Mouse (Mus musculus): ENCODE measurements around the gene Sympk. TPM values are rescaled to one million over a fixed set of nuclear protein-coding genes. Genes with fewer than 3 reads are reported as not detected.
A peak's percentile ranks its signal among the peaks of the same experiment; 100 is the strongest.

Sympk gene
- polyA plus RNA-seq, 1 experiment = 113 TPM

DNA sequence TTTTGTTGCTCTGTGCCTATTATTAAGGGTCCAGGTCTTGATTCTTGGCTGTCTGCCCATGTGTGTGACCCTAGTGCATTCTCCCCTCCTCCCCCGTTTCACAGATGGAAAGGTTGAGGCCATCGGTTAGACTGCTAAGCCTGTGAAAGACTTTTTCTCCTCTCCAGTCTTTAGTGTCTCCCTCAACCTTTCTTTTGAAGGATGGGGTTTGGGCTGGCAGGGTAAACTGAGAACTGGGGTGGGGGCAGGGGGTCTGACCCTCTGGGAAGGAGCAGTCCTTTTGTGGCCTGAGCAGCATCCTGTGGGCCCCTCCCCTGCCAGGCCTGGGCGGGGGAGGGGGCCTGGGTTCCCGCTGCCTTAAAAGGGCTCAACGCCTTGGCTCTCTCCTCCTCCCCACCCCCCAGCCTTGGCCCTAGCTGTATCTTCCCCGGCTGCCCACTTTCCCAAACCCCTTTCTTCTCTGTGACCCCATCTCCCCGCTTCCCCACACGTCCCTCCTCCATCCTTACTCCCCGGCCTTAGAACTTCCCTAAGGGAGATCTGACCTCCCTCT is 60.8 kb downstream of the Sympk start:
- Histone ChIP-seq H3K4me1 (ENCODE audit: control insufficient read depth, insufficient read depth, low read length) (0 out of 2 replicates have a peak, but pooled peaks cover 2% of the 10 kb centered on the region), H3K27ac (ENCODE audit: insufficient read depth, low read length) (no peak overlapping the region), H3K4me3 (ENCODE audit: insufficient read depth, low read length) (no peak overlapping the region)
- TF ChIP-seq POLR2A (IDR thresholded peaks at IDR 0.05; ENCODE audit: extremely low read depth, insufficient read depth, low read length) = no peak
- TF ChIP-seq CTCF (IDR thresholded peaks at IDR 0.05; ENCODE audit: extremely low read depth, insufficient read depth, low read length) = no peak

DNA sequence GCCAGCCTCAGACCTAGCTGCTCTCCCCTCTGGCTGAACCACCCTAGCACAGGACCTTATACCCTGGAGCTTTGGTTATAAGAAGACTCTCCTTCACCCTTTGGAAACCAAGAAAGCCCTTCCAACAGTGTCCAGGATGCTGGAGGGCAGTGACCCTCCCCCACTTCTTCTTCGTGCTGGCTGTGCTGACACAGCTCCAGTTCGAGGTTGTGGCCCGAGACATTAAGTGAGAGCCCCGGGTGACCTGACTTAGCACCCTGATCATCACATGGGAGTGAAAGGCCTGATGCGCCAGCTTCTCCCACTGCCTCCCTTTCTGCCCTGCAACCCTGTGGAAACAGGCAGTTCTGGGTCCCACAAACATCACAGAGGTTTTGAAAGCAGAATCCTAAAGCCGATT is 61.3 kb downstream of the Sympk start:
- Histone ChIP-seq H3K27ac (ENCODE audit: insufficient read depth, low read length) (no peak overlapping the region), H3K4me1 (ENCODE audit: control insufficient read depth, insufficient read depth, low read length) (0 out of 2 replicates have a peak, but pooled peaks cover 2% of the 10 kb centered on the region), H3K4me3 (ENCODE audit: insufficient read depth, low read length) (no peak overlapping the region)
- TF ChIP-seq CTCF (IDR thresholded peaks at IDR 0.05; ENCODE audit: extremely low read depth, insufficient read depth, low read length) (no peak), POLR2A (IDR thresholded peaks at IDR 0.05; ENCODE audit: extremely low read depth, insufficient read depth, low read length) (no peak)

DNA sequence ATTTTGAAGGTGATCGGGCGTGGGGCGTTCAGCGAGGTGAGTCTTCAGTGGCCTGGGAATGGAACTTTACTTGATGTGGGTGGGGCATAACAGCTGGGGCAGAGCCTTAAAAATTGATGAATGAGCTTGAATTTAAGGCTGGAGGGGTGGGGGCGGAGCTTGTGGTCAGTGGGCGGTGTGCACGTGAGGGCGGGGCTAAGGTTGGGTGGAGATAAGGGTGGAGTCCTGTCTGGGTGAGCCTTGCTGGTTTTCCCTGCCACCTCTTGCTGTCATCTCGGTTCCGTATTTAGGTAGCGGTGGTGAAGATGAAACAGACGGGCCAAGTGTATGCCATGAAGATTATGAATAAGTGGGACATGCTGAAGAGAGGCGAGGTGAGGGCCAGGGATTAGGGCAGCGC is 61.9 kb downstream of the Sympk start:
- no peak overlapping the region for H3K4me3 ChIP-seq (ENCODE audit: insufficient read depth, low read length)
- H3K4me1 ChIP-seq (ENCODE audit: control insufficient read depth, insufficient read depth, low read length) = 0 out of 2 replicates have a peak, but pooled peaks cover 2% of the 10 kb centered on the region
- TF ChIP-seq POLR2A (IDR thresholded peaks at IDR 0.05; ENCODE audit: extremely low read depth, insufficient read depth, low read length) (no peak), CTCF (IDR thresholded peaks at IDR 0.05; ENCODE audit: extremely low read depth, insufficient read depth, low read length) (no peak)
- H3K27ac ChIP-seq (ENCODE audit: insufficient read depth, low read length) = no peak overlapping the region

DNA sequence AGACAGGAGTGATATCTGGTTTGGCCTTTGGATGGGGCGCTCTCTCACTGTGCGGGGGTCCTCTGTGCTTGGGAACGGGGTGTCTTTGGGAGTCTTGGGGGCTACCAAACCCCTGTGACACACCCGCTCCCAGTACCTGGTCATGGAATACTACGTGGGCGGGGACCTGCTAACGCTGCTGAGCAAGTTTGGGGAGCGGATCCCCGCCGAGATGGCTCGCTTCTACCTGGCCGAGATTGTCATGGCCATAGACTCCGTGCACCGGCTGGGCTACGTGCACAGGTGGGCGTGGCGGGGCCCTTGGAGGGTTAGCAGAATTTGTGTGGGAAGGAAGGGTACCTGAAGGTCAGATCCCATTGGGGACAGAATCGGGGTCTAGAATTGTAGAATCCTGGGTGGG is 62.6 kb downstream of the Sympk start:
- H3K4me3 ChIP-seq (ENCODE audit: insufficient read depth, low read length) = no peak overlapping the region
- no peak for TF ChIP-seq CTCF (IDR thresholded peaks at IDR 0.05; ENCODE audit: extremely low read depth, insufficient read depth, low read length)
- H3K27ac ChIP-seq (ENCODE audit: insufficient read depth, low read length) = no peak overlapping the region
- 0 out of 2 replicates have a peak, but pooled peaks cover 2% of the 10 kb centered on the region for H3K4me1 ChIP-seq (ENCODE audit: control insufficient read depth, insufficient read depth, low read length)

DNA sequence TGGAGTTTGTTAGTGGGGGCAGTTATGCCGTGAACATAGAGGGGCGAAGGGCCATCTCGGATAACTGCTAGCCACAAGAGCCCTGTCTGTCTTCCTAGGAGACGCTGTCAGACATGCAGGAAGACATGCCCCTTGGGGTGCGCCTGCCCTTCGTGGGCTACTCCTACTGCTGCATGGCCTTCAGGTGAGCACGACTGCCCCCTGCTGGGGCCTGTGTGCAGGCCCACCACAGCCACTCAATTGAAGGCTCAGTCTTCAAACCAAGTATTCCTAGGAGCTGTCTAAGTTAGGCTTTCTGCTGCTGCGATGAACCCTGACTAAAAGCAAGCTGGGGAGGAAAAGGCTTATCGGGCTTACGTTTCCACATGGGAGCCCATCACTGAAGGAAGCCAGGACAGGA is 64.6 kb downstream of the Sympk start:
- peak; percentile 54 for TF ChIP-seq CTCF (IDR thresholded peaks at IDR 0.05; ENCODE audit: extremely low read depth, insufficient read depth, low read length)
- TF ChIP-seq POLR2A (IDR thresholded peaks at IDR 0.05; ENCODE audit: extremely low read depth, insufficient read depth, low read length) = no peak
- no peaks in the 10 kb centered on the region for H3K4me1 ChIP-seq (ENCODE audit: control insufficient read depth, insufficient read depth, low read length)

DNA sequence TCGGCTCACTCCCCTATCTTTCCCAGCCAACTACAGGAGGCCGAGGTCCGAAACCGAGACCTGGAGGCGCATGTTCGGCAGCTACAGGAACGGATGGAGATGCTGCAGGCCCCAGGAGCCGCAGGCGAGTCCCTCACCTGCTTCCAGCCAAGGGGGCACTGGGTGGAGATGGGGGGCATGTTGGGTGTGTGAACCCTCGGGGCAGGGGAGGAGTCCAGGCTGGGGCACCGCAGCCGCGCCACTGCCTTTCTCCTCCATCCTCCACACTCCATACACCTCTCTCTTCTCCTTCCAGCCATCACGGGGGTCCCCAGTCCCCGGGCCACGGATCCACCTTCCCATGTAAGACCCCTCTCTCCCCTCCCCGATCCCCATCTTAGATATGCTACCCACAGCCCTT is 67.7 kb downstream of the Sympk start:
- Histone ChIP-seq H3K4me3 (ENCODE audit: insufficient read depth, low read length) (no peak overlapping the region), H3K4me1 (ENCODE audit: control insufficient read depth, insufficient read depth, low read length) (no peaks in the 10 kb centered on the region), H3K27ac (ENCODE audit: insufficient read depth, low read length) (no peak overlapping the region)
- TF ChIP-seq CTCF (IDR thresholded peaks at IDR 0.05; ENCODE audit: extremely low read depth, insufficient read depth, low read length) = no peak

More for the DNA sequence above, 64.6 kb downstream of the Sympk start:
- Histone ChIP-seq H3K4me3 (ENCODE audit: insufficient read depth, low read length) (no peak overlapping the region), H3K27ac (ENCODE audit: insufficient read depth, low read length) (no peak overlapping the region)

DNA sequence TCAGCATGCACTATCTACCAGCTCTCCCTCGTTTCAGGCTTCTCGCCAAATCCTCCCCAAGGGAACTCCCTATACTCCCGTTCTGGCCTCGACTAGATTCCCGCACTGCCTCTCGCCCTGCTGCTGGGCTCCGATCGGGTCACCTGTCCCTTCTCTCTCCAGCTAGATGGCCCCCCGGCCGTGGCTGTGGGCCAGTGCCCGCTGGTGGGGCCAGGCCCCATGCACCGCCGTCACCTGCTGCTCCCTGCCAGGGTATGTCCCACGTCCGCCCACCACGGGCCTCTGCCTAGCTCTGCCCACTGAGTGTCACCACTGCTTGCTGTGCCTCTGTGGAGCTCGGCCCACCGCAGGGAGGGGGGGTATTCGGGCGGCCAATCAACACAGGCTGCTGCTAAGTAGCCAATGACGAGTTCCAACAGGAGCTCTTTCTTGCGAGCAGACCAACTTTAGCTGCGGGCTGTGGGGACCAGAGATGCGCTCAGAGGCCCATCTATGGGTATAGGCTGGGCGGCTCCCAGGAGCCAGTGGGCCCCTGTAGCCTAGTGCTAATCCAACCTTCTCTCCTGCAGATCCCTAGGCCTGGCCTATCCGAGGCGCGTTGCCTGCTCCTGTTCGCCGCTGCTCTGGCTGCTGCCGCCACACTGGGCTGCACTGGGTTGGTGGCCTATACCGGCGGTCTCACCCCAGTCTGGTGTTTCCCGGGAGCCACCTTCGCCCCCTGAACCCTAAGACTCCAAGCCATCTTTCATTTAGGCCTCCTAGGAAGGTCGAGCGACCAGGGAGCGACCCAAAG is 68.4 kb downstream of the Sympk start:
- TF ChIP-seq POLR2A (IDR thresholded peaks at IDR 0.05; ENCODE audit: extremely low read depth, insufficient read depth, low read length) (no peak), CTCF (IDR thresholded peaks at IDR 0.05; ENCODE audit: extremely low read depth, insufficient read depth, low read length) (no peak)
- no peak overlapping the region for H3K27ac ChIP-seq (ENCODE audit: insufficient read depth, low read length)
- H3K4me1 ChIP-seq (ENCODE audit: control insufficient read depth, insufficient read depth, low read length) = no peaks in the 10 kb centered on the region
- no peak overlapping the region for H3K4me3 ChIP-seq (ENCODE audit: insufficient read depth, low read length)

DNA sequence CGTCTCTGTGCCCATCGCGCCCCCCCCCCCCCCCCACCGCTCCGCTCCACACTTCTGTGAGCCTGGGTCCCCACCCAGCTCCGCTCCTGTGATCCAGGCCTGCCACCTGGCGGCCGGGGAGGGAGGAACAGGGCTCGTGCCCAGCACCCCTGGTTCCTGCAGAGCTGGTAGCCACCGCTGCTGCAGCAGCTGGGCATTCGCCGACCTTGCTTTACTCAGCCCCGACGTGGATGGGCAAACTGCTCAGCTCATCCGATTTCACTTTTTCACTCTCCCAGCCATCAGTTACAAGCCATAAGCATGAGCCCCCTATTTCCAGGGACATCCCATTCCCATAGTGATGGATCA is 69.0 kb downstream of the Sympk start:
- H3K4me3 ChIP-seq (ENCODE audit: insufficient read depth, low read length) = no peak overlapping the region; the same call in 1 of the 2 replicates
- H3K4me1 ChIP-seq (ENCODE audit: control insufficient read depth, insufficient read depth, low read length) = no peaks in the 10 kb centered on the region
- TF ChIP-seq POLR2A (IDR thresholded peaks at IDR 0.05; ENCODE audit: extremely low read depth, insufficient read depth, low read length) (no peak), CTCF (IDR thresholded peaks at IDR 0.05; ENCODE audit: extremely low read depth, insufficient read depth, low read length) (peak; percentile 50)
- H3K27ac ChIP-seq (ENCODE audit: insufficient read depth, low read length) = no peak overlapping the region

DNA sequence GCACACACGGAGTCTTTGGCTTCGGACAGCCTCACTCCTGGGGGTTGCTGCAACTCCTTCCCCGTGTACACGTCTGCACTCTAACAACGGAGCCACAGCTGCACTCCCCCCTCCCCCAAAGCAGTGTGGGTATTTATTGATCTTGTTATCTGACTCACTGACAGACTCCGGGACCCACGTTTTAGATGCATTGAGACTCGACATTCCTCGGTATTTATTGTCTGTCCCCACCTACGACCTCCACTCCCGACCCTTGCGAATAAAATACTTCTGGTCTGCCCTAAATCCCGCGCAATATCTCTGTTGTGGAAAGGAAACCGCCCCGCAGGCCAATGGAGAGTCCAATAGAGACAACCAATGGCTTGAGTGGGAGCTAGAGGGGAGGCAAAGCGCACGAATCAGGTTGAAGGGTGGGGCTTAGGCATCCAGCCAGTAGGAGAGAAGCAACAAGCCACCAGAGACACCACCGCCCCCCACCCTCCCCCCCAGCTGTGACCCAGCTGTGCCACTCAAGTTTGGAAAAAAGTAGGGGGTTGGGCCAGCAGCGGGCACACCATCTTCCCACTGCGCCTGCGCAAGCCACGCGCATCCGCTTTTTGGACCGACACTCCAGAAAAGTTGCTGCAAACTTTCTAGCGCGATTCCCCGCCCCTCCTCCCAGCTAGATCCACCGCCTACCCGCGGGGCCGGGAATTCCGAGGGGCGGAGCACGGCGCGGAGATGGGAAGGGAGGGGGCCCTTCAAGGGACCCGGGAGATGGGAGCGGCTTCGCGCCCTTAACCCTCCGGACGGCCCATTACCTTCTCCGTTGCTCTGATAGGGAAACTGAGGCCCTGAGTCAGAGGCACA is 69.6 kb downstream of the Sympk start:
- Histone ChIP-seq H3K27ac (ENCODE audit: insufficient read depth, low read length) (peak overlapping the region; percentile 63; the same call in 1 of the 2 replicates), H3K4me3 (ENCODE audit: insufficient read depth, low read length) (peak overlapping the region; percentile 34), H3K4me1 (ENCODE audit: control insufficient read depth, insufficient read depth, low read length) (no peaks in the 10 kb centered on the region)
- TF ChIP-seq POLR2A (IDR thresholded peaks at IDR 0.05; ENCODE audit: extremely low read depth, insufficient read depth, low read length) (no peak), CTCF (IDR thresholded peaks at IDR 0.05; ENCODE audit: extremely low read depth, insufficient read depth, low read length) (no peak)
